Mouse (Mus musculus) heart, postnatal 25 days (tissue): ENCODE measurements around the gene Btbd18. TPM values are rescaled to one million over a fixed set of nuclear protein-coding genes. Genes with fewer than 3 reads are reported as not detected.
"Not testable (repeated sequence)": the region's sequence is repeated elsewhere in the genome, so short reads cannot be mapped to it uniquely, and the experiment has no call there.

Experiments used
- DNase-seq: peaks from one replicate; pipeline ENCODE4 v3.0.0; 2022; ENCODE audit warnings: low spot score
- intact Hi-C: fragments of 180-260 bp; cut with DNase I; formaldehyde crosslinking; loops from one replicate; pipeline ENCODE4 v1.15.1; 2025
- total RNA-seq, 2 experiments: library from RNA; stranded (reverse); gene quantifications; 2 replicates each; pipeline ENCODE4 v1.2.3; 2021

Gene Btbd18
- total RNA-seq, 2 experiments from 2014 or later, result not detected

DNA sequence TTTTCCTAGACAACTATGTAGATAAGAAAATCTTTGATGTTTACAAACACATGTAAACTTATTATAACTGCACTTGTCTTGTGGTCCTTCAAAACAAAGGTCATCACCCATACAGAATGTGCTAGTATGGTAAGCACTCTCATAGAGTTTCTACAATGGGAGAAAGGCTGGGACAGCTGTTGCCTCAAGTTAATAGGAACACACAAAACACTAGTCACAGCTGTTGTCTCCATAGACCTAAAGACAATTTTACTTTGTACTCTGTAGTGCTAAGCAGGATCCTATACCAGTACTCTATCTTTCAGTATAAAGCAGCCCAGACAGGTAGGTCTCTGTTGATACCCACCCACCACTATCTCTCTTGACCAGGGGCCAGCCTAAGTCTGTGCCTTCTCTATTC is 18.0 kb upstream of the Btbd18 start:
- intact Hi-C loops, result no loop called here
- DNase-seq, result no peak

DNA sequence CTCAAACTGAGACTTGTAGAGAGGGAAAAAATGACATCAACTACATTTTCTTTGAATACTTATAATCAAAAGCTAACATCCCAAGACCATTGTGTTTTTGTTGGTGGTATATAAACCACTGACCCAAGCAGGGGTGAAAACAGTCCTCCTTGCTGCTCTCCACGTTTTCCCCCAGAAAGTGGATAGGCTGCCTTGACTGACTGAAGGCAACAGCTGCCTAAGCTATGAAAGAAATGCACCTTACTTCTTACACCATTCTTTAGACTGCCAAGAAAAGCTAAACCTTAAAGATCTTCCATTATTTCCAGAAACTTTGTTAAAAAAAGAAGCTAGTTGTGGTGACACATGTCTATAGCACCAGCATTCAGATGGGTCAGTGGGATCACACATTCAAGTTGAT is 12.7 kb upstream of the Btbd18 start:
- intact Hi-C loops, result no loop called here
- no peak for DNase-seq

DNA sequence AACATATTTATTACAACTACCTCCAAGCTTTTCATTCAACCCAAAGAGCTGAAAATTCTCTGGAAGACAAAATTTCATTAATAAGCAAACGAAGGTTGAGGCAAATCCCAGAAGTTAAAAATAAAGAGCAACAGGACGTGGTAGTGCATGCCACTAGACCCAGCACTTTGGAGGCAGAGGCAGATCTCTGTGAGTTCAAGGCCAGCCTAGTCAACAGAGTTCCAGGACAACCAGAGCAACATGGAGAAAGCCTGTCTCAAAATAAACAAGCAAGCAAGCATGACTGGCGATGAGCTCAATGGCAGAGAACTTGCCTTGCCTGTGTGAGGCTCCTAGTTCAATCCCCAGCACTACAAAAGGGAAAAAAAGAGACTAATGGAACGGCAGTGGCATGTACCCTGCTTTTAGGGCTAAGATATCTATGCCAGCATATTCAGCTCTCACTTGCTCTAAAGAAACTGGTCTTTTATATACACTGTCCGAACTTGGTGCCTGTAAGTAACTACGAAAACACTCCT is 11.8 kb upstream of the Btbd18 start:
- no peak for DNase-seq
- intact Hi-C loops, result no loop called here

DNA sequence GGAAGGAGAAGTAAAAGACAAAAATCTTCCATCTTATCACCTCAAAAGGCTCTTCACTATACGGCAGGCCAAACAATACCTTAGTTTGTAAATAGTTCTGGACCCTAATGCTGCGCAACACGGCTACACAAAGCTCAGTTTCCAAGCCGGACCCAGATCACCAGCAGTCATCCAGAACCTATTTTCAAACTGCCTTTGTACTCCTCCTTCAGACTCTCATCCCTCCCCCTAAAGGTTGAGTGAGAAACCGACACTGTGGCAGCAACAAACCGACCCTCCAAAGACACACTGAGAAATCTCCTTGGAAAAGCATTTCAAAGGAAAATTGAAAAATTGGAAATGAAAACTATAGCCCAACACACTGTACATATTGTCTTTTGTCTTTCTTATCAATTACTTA is 10.5 kb upstream of the Btbd18 start:
- no peak for DNase-seq
- intact Hi-C loops, result no loop called here

DNA sequence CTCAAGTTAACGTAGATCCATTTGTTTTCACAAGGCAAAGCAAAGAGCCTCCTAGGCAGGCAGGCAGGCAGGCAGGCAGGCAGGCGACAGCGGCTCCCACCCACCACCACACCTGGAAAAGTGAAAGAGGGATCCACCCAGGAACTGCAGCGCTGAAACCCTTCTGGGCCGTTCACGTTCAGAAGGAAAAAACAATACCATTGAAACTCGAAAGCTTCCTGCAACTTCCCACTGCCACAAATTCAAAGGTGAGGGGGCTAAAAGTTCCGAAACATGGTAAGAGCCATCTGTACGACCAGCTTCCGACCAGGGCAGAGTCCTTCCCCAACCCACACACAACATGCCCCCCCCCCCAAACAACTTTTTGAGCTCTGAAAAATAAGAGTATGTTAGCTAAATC is 9.2 kb upstream of the Btbd18 start:
- DNase-seq, result no peak
- intact Hi-C loops, result no loop called here

DNA sequence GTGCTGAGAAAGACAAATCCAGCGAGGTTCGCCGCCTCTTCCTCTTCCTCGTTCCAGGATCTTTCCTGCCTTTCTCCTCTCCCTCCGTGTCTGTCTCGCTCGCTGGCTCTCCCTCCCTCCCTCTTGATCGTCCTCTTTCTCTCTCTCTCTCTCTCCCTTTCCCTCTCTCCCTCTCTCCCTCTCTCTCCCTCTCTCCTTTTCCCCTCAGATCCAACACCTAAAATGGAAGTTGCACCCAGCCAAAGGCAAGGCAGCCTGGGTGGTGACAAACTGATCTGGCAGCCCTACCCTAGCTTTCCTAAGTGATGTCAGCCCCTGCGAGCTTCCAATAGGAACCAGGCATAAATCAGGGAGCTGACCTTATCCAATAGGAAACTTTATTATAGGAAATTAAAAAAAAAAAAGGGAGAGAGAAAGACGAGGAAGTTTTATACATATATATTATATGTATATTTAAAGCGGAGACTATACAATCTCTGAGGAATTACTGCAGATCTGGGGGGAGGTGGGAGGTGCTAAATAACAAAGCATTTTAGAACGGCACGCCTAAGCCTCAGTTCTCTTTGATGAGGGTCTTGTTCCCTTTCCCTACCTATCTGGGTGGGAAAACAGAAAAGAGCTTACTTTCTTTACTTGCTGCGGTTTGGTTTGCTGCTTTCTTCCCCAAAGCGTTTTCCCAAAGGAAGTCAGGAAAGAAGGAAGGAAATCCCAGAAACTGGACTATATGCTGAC is 8.2 kb upstream of the Btbd18 start, which contains the start of gene Ctnnd1:
Gene Ctnnd1 (minus strand): TSS at position 302 of the 732 bp plus-strand sequence.
- peak; percentile 83 for DNase-seq
- intact Hi-C loops, result no loop called here

DNA sequence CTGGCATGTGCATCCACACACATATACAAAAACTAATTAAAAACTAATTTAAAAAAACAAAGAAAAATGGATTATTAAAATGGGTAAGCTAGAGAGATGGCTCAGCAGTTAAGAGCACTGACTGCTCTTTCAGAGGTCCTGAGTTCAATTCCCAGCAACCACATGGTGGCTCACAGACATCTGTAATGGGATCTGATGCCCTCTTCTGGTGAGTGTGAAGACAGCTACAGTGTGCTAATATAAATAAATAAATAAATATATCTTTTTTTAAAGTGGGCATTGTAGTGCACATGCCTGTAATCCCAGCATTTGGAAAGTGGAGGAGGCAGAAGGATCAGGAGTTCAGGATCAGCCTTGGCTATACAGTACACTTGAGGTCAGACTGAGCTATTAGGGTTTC is 5.5 kb upstream of the Btbd18 start:
- intact Hi-C loops, result loop anchor here (2.0 kb wide), 2 partner anchors 19 to 35 kb away; no protein-coding TSS in a partner anchor
- DNase-seq, result no peak

DNA sequence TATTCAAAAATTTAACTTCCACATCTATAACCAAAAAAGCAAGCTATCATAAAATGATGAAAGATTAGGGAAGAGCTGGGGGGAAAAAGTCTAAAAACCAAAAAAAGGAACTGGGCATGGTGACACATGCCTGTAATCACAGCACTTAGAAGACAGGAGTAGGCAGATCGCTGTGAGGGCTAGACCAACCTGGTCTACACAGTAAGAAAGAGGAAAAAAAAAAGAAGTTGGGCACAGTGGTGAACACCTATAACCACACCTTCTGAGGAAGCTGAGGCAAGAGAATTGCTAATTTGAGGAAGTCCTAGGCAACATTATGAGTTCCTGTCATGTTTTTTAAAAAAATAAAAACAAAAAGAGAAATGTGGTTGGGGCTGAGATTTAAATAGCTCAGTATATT is 3.0 kb upstream of the Btbd18 start:
- DNase-seq, result no peak
- intact Hi-C loops, result no loop called here

DNA sequence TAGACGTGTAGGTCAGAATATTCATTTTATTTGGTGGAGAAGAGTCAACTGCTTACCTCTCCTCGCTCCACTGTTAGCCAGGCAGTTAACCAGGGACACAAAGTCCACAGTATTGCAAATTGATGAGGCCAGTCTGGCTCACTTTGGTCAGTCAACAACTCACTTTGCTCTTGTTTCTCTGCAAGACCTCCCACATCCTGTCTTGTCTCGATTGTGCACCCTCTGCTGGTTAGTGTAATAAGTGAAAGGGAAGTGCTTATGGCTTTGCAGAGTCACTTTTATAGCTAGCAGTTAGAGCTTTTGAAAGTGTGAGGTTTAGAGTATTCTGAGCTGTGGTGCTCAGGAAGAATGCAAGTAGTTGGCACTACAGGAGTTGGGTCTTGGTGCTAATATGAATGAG is 1.4 kb downstream of the Btbd18 start:
- intact Hi-C loops, result loop anchor here (2.0 to 5.0 kb wide), 3 partner anchors 43 to 201 kb away; no protein-coding TSS in a partner anchor
- no peak for DNase-seq

DNA sequence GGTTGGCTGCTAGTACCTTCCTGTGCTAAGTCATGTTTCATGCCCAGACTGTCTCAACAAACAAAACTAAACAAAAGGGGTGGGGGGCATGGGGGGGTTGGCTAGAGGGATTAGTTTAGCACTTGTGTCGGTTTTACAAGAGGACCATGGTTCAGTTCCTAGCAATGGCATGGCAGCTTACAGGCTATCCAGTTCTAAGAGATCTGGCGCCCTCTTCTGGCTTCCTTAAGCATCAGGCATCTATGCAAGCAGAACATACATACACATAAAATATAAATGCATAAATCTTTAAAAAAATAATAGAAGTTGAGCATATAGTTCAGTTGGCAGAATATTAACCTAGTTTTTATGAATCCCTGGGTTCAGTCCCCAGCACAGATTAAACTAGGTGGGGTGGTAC is 4.0 kb downstream of the Btbd18 start:
- intact Hi-C loops, result loop anchor here (5.0 kb wide), 1 partner anchor 106 kb away; no protein-coding TSS in a partner anchor
- no peak for DNase-seq

DNA sequence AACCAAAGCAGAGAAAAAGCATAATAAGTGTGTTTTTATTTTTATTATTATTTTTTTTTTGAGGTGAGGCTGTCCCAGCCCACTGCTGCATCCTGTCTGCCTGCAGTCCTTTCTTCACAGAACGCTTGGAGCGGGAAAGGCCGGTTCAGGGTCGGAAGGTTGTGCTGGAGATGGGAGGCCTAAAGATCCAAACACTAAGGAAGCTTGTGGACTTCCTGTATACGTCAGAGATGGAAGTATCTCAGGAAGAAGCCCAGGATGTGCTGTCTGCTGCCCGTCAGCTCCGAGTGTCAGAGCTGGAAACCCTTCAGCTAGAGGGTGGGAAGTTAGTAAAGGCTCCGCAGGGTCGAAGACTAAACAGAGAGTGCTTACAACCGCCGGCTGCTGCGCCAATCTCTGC is 7.2 kb downstream of the Btbd18 start:
- intact Hi-C loops, result no loop called here
- DNase-seq, result no peak

DNA sequence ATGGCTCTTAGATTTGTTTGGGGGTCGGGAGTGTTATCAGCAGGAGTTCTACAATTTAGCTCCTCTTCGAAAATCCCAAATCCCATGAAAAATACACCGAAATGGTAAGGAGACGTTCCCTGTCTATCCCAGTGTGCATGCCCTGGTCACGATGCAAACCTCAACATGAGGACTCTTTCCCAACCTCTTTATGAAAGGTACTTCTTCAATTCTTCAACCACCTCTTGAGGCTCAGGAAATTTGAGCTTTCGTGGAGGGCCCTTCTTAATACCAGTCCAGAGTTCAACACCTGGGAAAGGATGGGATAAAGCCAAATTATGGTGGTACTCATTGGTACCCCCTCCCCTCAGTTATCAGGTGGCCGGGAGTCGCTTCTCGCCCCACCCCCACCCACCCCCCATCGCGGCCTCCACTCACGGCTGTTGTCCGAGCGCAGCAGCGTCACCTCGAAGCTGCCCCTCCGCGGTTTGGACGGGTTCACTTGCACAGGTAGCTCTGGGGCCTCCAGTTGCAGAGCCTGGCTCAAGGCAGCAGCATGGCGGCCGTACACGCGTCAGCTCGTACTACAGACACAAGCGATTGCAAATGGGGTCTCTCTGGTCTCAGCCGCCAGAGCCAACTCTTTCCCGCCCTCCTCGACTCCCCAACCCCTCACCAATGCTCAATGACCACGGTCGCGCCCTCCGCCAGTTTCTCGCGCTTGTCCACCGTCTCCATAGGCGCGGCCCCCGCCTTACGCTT is 11.1 kb downstream of the Btbd18 start:
- intact Hi-C loops, result no loop called here
- no peak for DNase-seq

DNA sequence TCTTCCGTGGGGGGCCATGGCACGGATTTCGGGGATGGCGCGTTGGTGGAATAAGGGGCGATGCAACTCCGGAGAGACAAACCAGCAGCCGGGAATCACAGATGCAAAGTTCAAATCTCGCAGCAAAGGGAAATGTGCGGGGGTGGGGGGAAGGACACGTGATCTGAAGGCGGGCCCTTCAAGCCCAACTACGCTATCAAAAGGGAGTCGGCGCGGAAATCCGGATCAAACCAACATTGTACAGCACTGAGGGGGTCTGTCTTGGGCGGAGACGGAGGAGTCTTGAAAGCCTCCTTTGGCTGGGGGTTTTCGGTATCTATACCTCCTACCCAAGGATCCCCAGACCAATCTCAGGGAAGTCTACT is 11.7 kb downstream of the Btbd18 start, which contains the start of gene Selenoh:
Gene Selenoh (minus strand): TSS at position 202 of the 365 bp plus-strand sequence.
- intact Hi-C loops, result no loop called here
- DNase-seq, result peak; percentile 72

DNA sequence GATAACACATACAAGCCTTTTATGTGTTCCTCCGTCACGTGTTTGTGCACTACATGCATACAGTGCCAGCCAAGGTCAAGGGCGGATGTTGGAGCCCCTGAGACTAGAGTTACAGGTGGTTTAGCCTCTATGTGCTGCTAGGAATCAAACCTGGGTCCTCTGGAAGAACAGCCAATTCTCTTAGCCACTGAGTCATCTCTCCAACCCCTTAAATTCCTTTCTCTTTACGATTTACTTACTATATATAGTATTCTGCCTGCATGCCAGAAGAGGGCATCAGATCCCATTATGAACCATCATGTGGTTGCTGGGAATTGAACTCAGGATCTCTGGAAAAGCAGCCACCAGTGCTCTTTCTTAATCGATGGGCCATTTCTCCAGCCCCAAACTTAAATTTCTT is 12.7 kb downstream of the Btbd18 start:
- DNase-seq, intact Hi-C loops: not testable (repeated sequence)

DNA sequence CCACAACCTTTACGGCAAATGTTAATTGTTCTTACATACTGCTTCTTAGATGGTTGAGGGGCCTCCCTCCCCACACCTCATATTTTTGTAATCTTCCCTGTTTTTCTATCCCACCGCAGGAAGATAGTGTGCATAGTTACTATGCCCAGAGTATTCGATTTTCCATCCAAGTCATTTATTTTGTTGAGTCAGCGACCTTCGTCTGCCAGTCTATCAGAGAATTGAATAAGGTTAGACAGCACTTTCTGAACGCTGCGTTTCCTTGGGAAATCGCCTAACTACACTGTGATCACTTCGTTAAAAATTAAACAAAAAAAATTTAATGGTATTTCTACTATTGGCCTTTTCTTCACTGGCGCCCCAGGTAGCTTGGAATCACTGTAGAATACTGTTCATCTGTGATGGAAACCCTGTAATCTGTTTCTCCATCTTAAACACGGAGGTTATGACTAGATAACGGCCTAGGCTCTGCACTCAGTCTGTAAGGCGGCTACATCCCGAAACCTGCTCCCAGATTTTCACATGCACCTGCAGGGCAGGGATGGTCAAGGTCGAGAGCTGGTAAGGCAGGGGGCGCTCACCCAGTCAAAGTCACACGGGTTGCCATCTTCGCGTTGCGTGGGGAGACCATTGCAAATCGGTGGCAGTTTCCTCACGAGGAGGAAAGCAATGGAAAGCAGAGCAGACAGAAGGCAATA is 18.5 kb downstream of the Btbd18 start:
- DNase-seq, result no peak
- intact Hi-C loops, result loop anchor here (5.0 kb wide), 1 partner anchor 35 kb away; no protein-coding TSS in a partner anchor

DNA sequence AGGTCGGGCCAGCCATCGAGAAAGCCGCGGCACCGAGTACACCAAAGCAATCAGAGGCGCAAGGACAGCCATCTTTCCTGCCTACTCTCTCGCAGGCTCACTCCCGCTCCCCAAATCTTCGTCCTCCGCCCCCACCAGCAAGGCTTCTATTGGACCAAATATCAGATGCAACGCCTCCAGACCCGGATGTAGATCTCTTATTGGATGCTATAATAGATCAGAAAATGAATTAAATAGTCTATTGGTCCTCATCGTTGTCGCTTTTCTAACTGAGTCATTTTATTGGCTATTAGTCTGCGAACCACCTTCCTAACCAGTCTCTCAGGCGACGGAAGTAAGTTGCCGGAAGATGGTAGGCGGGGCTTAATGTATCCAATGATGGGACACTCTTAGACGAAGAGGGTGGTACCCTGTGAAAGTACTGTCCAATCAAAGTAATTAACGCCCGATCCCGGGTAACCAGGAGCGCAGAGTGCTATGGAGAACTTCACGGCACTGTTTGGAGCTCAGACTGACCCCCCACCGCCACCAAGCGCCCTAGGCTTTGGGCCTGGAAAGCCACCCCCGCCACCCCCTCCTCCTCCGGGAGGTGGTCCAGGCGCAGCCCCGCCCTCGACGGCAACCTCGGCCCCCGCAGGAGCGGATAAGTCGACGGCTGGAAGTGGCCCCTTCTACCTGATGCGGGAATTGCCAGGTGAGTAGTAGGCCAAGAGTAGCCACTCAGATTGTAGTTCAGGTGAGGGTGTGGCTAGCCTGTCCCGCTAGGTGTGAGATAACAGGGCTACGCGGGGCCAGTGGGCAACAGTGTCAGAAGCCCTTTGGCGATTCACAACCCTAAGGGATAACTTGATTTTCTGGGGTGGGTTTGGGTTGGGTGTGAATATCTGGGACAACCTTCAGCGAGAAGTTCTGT is 19.3 kb downstream of the Btbd18 start, which contains the start of the genes Gm28635 and Med19:
Gene Gm28635 (minus strand): TSS at position 74 of the 913 bp plus-strand sequence.
Gene Med19 (plus strand): TSS at position 435 of the 913 bp plus-strand sequence.
- intact Hi-C loops, result loop anchor here (5.0 kb wide), 1 partner anchor 34 kb away; no protein-coding TSS in a partner anchor
- peak; percentile 91 for DNase-seq

DNA sequence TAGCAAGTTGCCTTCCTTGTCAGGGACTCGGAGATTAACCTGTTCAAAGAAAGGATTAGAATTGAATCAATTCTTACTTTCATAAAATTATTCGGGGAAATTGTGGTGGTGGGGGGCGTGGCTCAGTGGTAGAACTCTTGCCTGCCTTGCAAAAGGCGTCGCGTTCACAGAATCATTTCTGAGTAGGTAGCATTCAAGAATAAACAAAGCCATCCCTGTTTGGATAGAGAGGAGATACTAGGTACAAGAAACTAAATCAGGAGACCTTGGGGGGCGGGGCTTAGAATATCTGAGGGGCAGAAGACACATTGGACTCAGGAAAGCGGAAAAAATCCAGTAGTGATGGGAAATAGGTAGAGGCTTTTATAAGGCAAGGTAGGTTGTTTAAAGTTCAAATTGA is 20.1 kb downstream of the Btbd18 start, which contains the start of gene Tmx2:
Gene Tmx2 (minus strand): TSS at position 125 of the 400 bp plus-strand sequence.
- no peak for DNase-seq
- intact Hi-C loops, result loop anchor here (5.0 kb wide), 1 partner anchor 33 kb away; no protein-coding TSS in a partner anchor

DNA sequence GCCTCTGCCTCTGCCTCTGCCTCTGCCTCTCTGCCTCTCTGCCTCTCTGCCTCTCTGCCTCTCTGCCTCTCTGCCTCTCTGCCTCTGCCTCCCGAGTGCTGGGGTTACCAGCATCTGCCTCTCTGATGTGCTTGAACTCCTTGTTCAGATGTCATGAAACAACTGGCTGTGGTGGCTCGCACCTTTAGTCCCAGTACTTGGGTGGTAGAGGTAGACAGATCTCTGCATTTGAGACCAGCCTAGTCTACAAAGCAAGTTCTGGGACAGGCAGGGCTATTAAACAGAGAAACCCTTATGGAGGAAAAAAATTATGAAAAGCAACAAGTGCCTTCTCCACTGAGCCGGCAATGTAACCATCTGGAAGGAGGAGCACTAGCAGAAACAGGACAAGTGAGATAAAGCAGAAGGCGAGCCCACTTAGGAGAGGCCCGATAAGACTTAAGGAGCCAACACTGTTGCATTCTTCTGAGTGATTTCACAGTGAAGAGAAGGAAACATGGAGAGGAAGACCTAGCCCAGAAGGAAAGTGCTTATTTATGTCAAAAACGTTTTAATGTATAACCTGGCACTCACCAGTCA is 23.8 kb downstream of the Btbd18 start:
- intact Hi-C loops, result no loop called here
- no peak for DNase-seq
